Mouse (Mus musculus) left cerebral cortex, adult 2 months (tissue): ENCODE data around the gene Cbfa2t3. TPM values are rescaled to one million over a fixed set of nuclear protein-coding genes. Genes with fewer than 3 reads are reported as not detected.
A peak's percentile ranks its signal among the peaks of the same experiment; 100 is the strongest.

Source experiments
- DNase-seq, 2 experiments: peaks; one replicate each; pipeline ENCODE4 v3.0.0; 2021 to 2022; ENCODE audit warnings: low spot score in 2 of 2, mixed read lengths in 1 of 2; ENCODE audit errors: extremely low spot score in 1 of 2
- H3K27ac ChIP-seq: fragments of 200-600 bp; 2 replicates; pipeline ENCODE4 v1.8.1; 2022
- H3K4me3 ChIP-seq: fragments of 200-600 bp; 2 replicates; pipeline ENCODE4 v1.8.1; 2022
- CTCF ChIP-seq: fragments of 200-600 bp; IDR thresholded peaks from 2 replicates; pipeline ENCODE4 v1.8.1; 2022; ENCODE audit warnings: antibody characterized with exemption, mild to moderate bottlenecking, moderate library complexity
- intact Hi-C: fragments of 180-260 bp; cut with DNase I; formaldehyde crosslinking; loops from one replicate; pipeline ENCODE4 v1.15.1; 2025
- total RNA-seq, 2 experiments: library from RNA; stranded (reverse); gene quantifications; 2 replicates each; pipeline ENCODE4 v1.2.3; 2021

Cbfa2t3 gene
- total RNA-seq, 2 experiments from 2014 or later = 32.8 to 48.8 TPM

DNA sequence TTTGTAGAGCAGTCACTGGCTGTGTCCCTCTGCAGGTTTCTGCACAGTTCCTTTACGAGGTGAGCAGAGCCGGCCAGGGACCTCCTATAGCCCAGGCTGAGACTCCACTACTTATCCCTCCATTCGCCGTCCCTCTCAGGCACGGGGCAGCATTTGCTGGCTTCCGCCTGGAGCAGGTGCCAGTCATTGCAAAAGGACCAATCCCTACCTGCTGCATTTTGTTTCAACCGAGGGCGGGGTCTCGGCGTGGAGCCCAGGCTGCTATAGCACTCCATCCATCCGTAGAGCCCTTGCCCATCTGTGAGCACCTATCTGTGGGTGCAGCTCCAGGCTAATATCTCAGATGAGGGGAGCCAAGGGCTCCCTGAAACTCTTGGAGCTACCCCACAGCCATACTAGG, 28.9 kb downstream of the Cbfa2t3 start:
- TF ChIP-seq CTCF = no peak
- intact Hi-C loops = no loop called here
- no peak for DNase-seq
- no peak overlapping the region for H3K27ac ChIP-seq
- H3K4me3 ChIP-seq = no peak overlapping the region

- no peak overlapping the region for H3K4me3 ChIP-seq
- intact Hi-C loops = loop anchor here (5.0 kb wide), 1 partner anchor 207 kb away; the partner anchor contains the start of gene Snai3
- no peak for DNase-seq
- TF ChIP-seq CTCF = no peak
- H3K27ac ChIP-seq = no peak overlapping the region
Measured at GRCm38 (mm10) chr8:122669370-122669769, 29.5 kb downstream of the Cbfa2t3 start.

DNA sequence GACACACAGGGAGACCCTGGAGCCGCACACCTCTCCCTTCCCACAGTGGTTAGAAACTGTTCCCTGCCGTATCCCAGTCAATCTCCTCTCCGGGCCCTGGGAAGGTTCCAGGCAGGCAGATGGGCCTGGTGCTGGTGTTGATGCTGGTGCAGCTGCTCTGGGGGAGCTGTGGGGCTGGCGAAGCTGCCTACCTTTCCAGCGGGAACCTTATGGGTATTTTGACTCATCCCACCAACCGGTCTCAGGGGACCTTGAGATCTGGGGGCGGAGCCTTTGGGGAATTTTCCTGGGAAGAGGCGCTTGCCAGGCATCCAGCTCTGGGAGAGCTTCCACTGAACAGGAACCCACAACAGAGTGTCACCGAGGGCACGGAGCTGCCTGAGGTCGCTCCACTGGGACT, 31.1 kb downstream of the Cbfa2t3 start:
- TF ChIP-seq CTCF = no peak
- intact Hi-C loops = loop anchor here (1.0 to 5.0 kb wide), 3 partner anchors 9 to 206 kb away; partner anchors contain the start of gene Snai3
- Histone ChIP-seq H3K27ac (peak overlapping the region; percentile 65; the same call in 1 of the 2 replicates), H3K4me3 (no peak overlapping the region)
- peak; percentile 49 to 84 for DNase-seq

DNA sequence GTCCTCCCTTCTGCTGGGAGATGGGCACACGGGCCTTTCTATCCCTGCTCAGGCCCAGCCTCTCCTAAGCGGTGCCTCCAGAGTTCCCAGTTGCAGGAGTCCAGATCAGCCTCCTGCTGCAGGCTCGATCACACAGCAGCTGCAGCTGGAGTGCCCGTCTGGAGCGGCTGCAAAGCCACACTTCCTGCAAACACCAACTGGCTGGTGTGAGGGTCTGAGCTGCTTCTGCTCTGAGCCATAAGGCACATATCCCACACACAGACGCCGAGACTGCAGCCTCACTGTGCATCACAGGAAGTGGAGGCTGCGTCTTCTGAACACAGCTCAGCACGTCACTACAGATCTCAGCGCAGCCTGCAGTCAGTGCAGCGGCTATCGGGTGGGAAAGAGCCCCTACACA, 32.1 kb downstream of the Cbfa2t3 start:
- no peak overlapping the region for H3K4me3 ChIP-seq
- intact Hi-C loops = loop anchor here (1.0 to 5.0 kb wide), 3 partner anchors 10 to 205 kb away; partner anchors contain the start of gene Snai3

GRCm38 (mm10) chr8:122666338-122666764, 32.6 kb downstream of the Cbfa2t3 start:
- intact Hi-C loops = loop anchor here (2.0 to 5.0 kb wide), 2 partner anchors 26 to 204 kb away; partner anchors contain the start of gene Snai3
- no peak for DNase-seq
- Histone ChIP-seq H3K4me3 (no peak overlapping the region), H3K27ac (peak overlapping the region; percentile 65)
- TF ChIP-seq CTCF = no peak

More for the DNA sequence above, 32.1 kb downstream of the Cbfa2t3 start:
- TF ChIP-seq CTCF = no peak
- H3K27ac ChIP-seq = peak overlapping the region; percentile 65
- peak; percentile 50 to 60 for DNase-seq

DNA sequence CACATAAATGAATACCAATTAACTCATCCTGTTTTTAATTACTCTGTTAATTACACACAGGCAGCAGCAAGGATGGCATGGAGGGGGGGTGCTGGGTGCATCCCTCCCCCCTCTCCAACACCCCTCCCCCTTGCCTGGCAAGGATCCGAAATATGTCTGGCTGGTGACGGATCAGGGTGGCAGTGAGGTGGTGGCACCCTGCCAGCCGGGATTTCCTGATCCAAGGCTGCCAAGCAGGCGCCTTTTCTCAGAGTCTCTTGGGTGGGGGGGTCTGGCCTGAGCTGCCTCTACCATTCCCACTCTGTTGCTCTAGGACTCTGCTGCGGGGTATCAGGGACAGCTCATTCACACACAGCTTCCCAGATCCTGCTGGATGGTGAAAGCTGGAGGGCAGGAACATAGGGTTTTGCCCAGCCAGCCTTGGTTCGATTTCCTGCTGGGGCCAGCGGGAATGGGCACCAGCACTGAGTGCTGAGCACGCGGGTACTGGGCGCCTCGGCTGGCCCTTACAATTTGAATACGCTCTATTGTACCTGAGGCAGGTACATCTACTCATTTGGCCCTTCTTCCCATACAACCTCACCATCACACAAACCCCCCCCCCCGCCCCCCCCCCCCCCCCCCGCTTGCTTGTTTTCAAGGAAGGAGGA, 33.1 kb downstream of the Cbfa2t3 start:
- DNase-seq = no peak
- H3K27ac ChIP-seq = peak overlapping the region; percentile 53
- intact Hi-C loops = loop anchor here (2.0 to 5.0 kb wide), 2 partner anchors 25 to 203 kb away; partner anchors contain the start of gene Snai3
- no peak for TF ChIP-seq CTCF
- H3K4me3 ChIP-seq = no peak overlapping the region

- DNase-seq = no peak
- intact Hi-C loops = loop anchor here (5.0 kb wide), 1 partner anchor 203 kb away; the partner anchor contains the start of gene Snai3
- TF ChIP-seq CTCF = no peak; the same call in 1 of the 2 replicates
- Histone ChIP-seq H3K4me3 (no peak overlapping the region), H3K27ac (peak overlapping the region; percentile 53)
Measured at GRCm38 (mm10) chr8:122665221-122665620, 33.7 kb downstream of the Cbfa2t3 start.

GRCm38 (mm10) chr8:122663670-122664069, 35.2 kb downstream of the Cbfa2t3 start:
- intact Hi-C loops = no loop called here
- DNase-seq = no peak
- no peak for TF ChIP-seq CTCF
- Histone ChIP-seq H3K4me3 (no peak overlapping the region), H3K27ac (no peak overlapping the region)

GRCm38 (mm10) chr8:122663106-122663505, 35.8 kb downstream of the Cbfa2t3 start:
- Histone ChIP-seq H3K4me3 (no peak overlapping the region), H3K27ac (no peak overlapping the region)
- intact Hi-C loops = no loop called here
- DNase-seq = no peak
- TF ChIP-seq CTCF = no peak

DNA sequence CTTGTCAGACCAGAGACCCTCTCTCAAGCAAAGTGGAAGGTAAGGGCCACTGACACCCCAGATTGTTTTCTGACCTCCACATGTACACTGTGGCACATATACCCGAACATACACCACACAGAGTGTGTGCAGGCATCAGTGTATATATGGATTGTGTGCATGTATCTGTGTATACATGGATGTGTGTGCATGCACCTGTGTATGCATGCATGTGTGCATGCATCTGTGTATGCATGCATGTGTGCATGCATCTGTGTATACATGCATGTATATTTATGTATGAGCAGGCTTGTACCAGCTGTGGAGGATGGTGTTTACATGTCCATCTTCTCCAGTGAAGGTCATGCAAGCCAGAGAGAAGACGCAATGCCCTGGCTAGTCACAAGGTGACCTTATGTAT, 37.0 kb downstream of the Cbfa2t3 start:
- intact Hi-C loops = no loop called here
- no peak for TF ChIP-seq CTCF
- H3K4me3 ChIP-seq = no peak overlapping the region
- no peak for DNase-seq
- no peak overlapping the region for H3K27ac ChIP-seq

GRCm38 (mm10) chr8:122661138-122661537, 37.8 kb downstream of the Cbfa2t3 start:
- H3K27ac ChIP-seq = peak overlapping the region; percentile 5; the same call in 1 of the 2 replicates
- TF ChIP-seq CTCF = no peak
- no peak overlapping the region for H3K4me3 ChIP-seq
- intact Hi-C loops = no loop called here
- peak; percentile 70 to 74 for DNase-seq

DNA sequence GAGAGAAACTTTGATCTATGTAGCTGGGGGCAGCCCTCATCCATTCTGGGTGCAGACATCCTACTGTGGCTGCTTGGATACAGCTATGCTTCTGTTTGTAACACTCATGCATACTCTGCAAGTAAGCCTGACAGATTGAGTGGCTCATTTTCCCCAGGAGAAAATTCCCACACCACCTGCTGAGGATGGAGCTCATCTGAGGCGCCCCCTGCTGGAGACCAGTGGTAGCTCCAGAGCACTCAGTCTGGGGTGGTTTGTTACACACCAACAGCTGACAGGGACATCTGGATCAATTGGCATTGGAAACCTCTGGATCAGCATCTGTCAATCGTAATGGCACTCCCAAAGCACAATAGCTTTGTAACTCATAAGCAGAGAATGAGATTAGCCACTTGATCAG, 38.9 kb downstream of the Cbfa2t3 start:
- peak; percentile 64 for TF ChIP-seq CTCF
- intact Hi-C loops = no loop called here
- H3K27ac ChIP-seq = no peak overlapping the region
- no peak for DNase-seq
- H3K4me3 ChIP-seq = no peak overlapping the region

DNA sequence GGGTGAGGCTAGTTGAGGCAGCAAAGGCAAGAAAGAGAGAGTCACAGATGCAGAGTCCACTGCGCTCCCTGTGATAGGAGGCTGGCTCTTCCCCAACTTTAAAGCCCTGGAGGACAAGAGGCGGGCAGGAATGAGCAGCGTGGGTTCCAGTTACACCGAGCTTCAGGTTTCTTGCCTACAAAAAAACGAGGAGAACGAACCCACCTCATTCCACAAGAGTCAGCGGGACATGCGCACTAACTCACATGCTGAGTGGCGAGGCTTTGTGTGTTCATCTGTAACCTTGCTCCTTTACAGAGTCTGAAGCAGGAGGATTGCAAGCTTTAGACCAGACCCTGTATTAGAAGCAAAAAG, 40.1 kb downstream of the Cbfa2t3 start:
- Histone ChIP-seq H3K4me3 (no peak overlapping the region), H3K27ac (no peak overlapping the region)
- no peak for DNase-seq
- intact Hi-C loops = no loop called here
- TF ChIP-seq CTCF = no peak
